Mouse (Mus musculus) testis, adult 2 months (tissue): ENCODE data around the gene St7l.

Experiments
- CTCF ChIP-seq: fragments of 200-500 bp; IDR thresholded peaks from 2 replicates; pipeline ENCODE4 v1.5.1; 2012; ENCODE audit warnings: low read depth, mild to moderate bottlenecking, inconsistent platforms, low read length, moderate library complexity; ENCODE audit not compliant: control insufficient read depth, insufficient read depth, insufficient replicate concordance
- POLR2A ChIP-seq: fragments of 200-500 bp; IDR thresholded peaks from 2 replicates; pipeline ENCODE4 v1.6.1; 2012; ENCODE audit warnings: low read depth, mild to moderate bottlenecking, inconsistent platforms, low read length, moderate library complexity; ENCODE audit not compliant: control insufficient read depth

- TF ChIP-seq CTCF (no peak), POLR2A (no peak; the same call in 1 of the 2 replicates)
These were observed 45.6 kb upstream of the St7l start, which contains the start of gene Mov10 for GRCm38 (mm10) chr3:104817991-104818748.
